Mouse (Mus musculus): ENCODE measurements around the gene Fam171a2.

Fam171a2 gene

GRCm38 (mm10) chr11:102447497-102447896, at the start of gene Fam171a2:
TSS of gene Fam171a2 (minus strand) at chr11:102447682.
- DNase-seq (ENCODE audit: low spot score in 2 of 2) = peak; percentile 54 to 74

DNA sequence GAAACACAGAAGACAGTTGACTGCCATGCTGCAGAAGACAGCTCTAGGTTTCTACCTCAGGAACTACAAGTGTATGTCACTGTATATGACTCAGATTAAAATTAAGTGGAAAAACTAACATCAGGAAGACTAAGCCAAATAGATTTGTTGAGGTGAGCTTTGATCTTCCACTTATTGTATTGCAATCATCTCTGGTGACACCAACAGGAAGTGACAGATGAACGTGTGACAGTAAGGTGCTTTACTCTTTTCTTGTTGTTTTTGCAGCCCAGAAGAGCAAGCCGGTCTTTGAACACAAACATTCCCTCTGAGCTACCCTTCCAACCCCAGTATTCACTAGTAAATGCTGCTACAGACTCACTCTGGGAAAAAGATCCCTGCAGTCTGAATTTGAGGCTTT, 49.2 kb upstream of the Fam171a2 start:
- DNase-seq (ENCODE audit: low spot score in 2 of 2) = no peak

GRCm38 (mm10) chr11:102496206-102496605, 48.7 kb upstream of the Fam171a2 start:
- no peak for DNase-seq (ENCODE audit: low spot score in 2 of 2)

GRCm38 (mm10) chr11:102495742-102496141, 48.3 kb upstream of the Fam171a2 start:
- no peak for DNase-seq (ENCODE audit: low spot score in 2 of 2)

- DNase-seq (ENCODE audit: low spot score in 2 of 2) = no peak
Observed at GRCm38 (mm10) chr11:102495114-102495513, 47.6 kb upstream of the Fam171a2 start.

DNA sequence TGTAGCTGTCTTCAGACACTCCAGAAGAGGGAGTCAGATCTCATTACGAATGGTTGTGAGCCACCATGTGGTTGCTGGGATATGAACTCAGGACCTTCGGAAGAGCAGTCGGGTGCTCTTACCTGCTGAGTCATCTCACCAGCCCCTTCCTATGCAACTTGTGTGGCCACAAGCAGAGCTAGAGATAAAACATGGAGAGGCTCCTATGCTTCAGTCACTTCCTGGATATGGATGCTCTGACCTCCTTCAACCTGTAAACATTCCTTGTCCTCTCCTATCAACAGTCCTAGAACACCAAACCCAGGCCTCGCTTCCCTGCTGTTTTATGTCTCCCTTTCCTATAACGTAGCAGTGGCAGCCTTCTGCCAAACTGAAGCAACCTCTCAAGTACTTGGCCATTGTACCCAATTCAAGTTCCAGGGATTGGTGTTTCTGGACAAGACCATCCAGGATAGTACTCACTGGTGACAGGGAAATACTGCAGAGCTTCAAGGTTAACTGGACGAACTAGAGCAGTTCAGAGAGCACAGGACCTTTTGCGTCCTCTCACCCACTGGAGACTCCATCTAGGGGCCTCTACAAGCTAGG, 46.7 kb upstream of the Fam171a2 start:
- DNase-seq (ENCODE audit: low spot score in 2 of 2) = no peak

DNA sequence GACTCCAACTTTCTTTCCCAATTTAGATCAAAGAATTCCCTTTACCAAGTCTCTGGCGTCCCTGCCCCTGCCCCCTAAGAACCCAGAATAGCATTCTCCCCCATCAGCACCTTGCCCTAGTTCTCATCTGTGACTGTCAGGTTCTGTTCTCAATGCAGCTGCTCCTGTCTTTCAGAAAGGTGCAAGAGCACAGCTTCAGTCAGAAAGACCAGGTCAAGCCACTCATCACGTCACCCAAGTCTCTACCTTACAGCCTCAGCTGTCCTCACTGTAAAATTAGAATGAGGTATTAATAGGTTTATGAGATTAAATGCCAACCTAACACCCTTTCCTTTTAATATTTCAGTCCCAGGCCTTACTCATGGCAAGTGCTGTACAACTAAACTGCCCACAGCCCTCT, 45.8 kb upstream of the Fam171a2 start:
- DNase-seq (ENCODE audit: low spot score in 2 of 2) = no peak

- no peak for DNase-seq (ENCODE audit: low spot score in 2 of 2)
Observed at GRCm38 (mm10) chr11:102487901-102488300, 40.4 kb upstream of the Fam171a2 start.

- peak in 1 of 2 experiments; percentile 53 for DNase-seq (ENCODE audit: low spot score in 2 of 2)
Observed at GRCm38 (mm10) chr11:102486733-102487386, 39.4 kb upstream of the Fam171a2 start.

- no peak for DNase-seq (ENCODE audit: low spot score in 2 of 2)
Observed at GRCm38 (mm10) chr11:102481779-102482178, 34.3 kb upstream of the Fam171a2 start.

GRCm38 (mm10) chr11:102480897-102481296, 33.4 kb upstream of the Fam171a2 start:
- DNase-seq (ENCODE audit: low spot score in 2 of 2) = no peak

- no peak for DNase-seq (ENCODE audit: low spot score in 2 of 2)
Observed at GRCm38 (mm10) chr11:102480111-102480510, 32.6 kb upstream of the Fam171a2 start.

GRCm38 (mm10) chr11:102479581-102479980, 32.1 kb upstream of the Fam171a2 start:
- no peak for DNase-seq (ENCODE audit: low spot score in 2 of 2)

DNA sequence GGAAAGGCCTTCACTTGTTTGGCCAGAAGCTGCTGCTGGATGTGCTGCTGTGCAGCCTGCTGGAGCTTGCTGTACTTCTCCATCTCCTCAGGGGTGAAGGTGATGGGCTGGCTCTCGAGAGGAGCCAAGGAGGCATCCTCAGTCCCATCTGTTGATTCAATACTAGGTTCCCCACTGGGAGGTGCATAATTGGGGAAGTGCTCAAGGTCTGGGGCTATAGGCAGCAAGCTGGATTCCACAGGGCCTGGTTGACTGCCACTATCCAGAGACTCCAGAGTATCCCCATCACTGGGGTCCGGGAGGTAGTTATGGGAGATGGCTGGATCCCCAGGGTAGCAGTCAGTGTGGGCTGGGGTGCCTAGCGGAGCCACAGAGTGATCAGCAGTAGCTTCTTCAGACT, 31.2 kb upstream of the Fam171a2 start:
- no peak for DNase-seq (ENCODE audit: low spot score in 2 of 2)

DNA sequence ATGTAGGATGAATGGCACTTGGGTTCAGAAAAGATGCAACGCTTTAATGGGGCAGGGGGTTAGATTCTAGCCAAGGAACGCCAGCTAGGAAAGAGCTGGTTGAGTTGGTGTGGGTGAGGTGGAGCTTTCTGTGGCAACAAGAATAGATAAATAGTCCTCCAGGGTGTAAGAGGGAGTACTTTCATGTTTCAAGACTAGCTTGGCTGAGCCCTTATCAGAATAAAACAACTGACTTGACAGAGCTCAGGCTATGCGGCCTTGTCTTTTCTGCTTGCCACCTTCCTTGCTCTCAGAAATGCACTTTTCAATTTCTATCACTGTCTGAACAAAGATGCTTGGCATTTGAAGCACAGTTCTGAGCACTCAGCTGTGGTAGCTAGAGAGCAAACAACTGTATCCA, 27.5 kb upstream of the Fam171a2 start:
- no peak for DNase-seq (ENCODE audit: low spot score in 2 of 2)

DNA sequence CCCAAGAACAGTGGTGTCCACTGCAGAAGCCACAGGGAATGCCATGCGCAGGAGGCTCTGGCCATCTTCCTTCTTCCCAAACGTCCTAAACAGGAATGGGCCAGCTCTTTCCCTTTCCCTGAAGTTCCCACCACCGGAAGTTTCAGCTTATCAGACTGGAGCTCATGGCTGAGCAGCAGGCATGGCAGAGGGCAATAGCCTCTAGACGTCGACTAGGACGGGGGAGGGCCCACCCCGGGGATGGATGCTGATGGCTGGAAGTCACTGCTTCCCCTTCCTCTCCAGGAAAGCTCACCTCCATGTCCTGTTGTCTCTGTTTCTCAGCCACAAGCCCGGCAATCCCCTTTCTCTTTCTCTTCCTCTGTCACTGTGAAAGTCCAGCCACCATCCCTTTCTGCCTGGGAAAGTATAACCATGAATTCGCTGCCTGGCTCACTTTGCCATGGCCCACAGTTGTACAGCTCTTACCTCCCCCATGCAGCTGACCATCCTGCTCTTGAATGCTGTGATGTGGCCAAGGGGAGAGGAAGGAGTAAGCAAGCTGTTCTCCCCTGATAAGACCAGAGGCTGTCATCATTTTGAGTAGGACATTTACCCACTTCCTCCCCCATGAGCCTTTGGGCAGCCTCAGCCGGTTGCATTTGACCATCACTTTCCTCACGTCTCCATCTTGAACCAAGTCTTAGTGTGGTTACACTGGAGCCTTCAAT, 22.3 kb upstream of the Fam171a2 start, which contains the start of gene Itga2b:
TSS of gene Itga2b (minus strand) at position 475 of the 710 bp plus-strand sequence.
- no peak for DNase-seq (ENCODE audit: low spot score in 2 of 2)

DNA sequence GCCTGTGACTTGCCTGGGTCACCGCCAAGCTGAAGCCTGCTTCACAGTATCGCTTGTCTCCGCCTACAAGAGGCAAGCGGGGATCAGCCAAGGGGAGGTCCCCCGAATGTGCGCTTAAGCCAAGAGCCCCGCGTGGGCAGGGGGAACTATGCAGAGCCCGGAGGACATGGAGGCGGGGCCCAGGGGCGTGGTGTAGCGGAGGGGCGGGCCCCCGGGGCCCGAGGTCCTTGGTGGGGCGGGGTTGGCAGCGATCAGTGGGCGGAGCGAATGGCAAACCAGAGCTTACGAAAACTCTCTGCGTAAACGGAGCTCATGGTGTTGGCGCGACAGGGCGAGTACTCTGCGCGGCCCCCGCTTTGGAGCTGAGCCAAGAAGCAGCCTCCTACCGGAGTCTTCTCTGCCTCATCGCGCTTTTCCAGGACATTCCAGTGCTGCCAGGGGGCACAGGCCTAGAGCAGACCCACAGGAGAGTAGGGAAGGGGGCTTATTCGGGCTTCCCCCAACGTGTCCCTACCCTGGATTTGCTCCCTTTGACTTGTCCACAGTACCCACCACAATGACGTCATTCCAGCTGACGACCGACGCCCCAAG, 19.7 kb upstream of the Fam171a2 start:
- DNase-seq (ENCODE audit: low spot score in 2 of 2) = peak; percentile 84 to 95

DNA sequence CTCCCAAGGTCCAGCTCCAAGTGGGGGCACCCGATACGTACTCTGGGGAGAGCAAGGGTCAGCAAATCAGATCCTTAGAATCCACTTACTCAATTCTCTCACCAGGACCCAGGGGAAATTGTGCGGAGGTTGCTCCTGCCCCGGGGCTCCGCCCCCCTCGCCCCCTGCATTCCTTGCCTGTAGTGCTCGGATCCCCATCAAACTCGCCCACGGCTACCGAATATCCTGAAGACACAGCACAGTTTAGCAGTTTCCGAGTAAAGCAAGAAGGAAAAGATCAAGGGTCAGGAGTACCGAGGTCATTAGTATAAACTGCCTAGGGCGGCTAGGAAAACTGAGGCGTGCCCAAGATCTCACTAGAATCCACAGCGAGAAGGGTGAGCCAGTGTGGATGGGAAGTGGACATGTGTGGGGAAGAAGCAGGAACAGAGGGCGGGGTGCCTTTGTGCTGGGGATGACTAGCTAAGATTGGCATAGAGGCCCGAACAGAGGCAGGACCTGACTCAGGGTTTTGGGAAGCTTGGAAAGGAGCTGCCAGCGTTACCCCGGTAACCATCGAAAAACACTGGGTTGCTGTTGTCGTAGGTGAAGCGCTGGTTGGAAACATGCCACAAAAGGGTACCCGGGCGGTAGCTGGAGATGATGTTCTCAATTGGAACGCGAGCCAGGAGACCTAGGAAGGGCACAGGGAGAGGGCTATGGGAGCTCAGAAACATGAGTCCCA, 18.4 kb upstream of the Fam171a2 start:
- no peak for DNase-seq (ENCODE audit: low spot score in 2 of 2)

GRCm38 (mm10) chr11:102464901-102465300, 17.4 kb upstream of the Fam171a2 start:
- DNase-seq (ENCODE audit: low spot score in 2 of 2) = no peak

- no peak for DNase-seq (ENCODE audit: low spot score in 2 of 2)
Observed at GRCm38 (mm10) chr11:102461764-102462163, 14.3 kb upstream of the Fam171a2 start.

DNA sequence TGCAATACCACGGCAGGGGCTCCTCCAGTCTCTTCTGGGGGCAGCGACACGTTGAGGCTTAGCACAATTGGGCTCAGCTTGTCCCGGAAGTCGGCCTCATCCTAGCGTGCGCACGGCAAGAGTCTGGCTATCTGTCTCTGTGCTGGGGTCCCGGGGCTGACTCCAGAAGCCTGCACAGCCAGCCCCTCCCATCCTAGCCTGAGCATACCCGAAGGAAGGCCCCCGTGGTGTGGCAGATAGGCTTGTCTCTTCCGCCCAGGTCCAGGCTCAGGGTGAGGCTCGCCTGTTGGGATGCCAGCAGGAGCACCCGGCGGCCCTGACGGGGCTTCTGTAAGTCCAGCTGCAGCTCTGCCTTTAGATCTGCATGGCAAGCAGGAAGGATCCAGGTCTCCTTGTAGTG, 13.1 kb upstream of the Fam171a2 start:
- DNase-seq (ENCODE audit: low spot score in 2 of 2) = no peak

Data from spleen, postnatal 10 days (tissue).